Mouse (Mus musculus) forebrain, embryonic 16.5 days (tissue): ENCODE measurements at regions not wholly inside any gene's neighbourhood (a gene's known extent, or its start where the extent isn't known, plus 50 kb on each side); places are given as distances from the start of the nearest gene placed in this dataset.

Experiments used
- ATAC-seq: fragments of 200-750 bp; cut with Nextera tagmentation; 2 replicates; pipeline ENCODE4 v1.8.0; 2017; ENCODE audit warnings: mild to moderate bottlenecking, moderate library complexity
- H3K27ac ChIP-seq: fragments of 300-500 bp; sonication (generic); 2 replicates; pipeline ENCODE4 v1.5.1; 2014; ENCODE audit warnings: low read length, control low read depth
- H3K27me3 ChIP-seq: fragments of 300-500 bp; sonication (generic); replicated peaks from 2 replicates; pipeline ENCODE4 v1.6.1; 2014; ENCODE audit warnings: low read length; ENCODE audit not compliant: control insufficient read depth, insufficient read depth
- H3K36me3 ChIP-seq: fragments of 300-500 bp; sonication (generic); 2 replicates; pipeline ENCODE4 v1.6.1; 2014; ENCODE audit not compliant: control insufficient read depth, insufficient read depth
- H3K4me1 ChIP-seq: fragments of 300-500 bp; sonication (generic); replicated peaks from 2 replicates; pipeline ENCODE4 v1.6.1; 2014; ENCODE audit warnings: low read length; ENCODE audit not compliant: control insufficient read depth, insufficient read depth
- H3K4me2 ChIP-seq: fragments of 300-500 bp; sonication (generic); 2 replicates; pipeline ENCODE4 v1.6.1; 2014; ENCODE audit warnings: mild to moderate bottlenecking, low read length, control low read depth
- H3K4me3 ChIP-seq: fragments of 300-500 bp; sonication (generic); replicated peaks from 2 replicates; pipeline ENCODE4 v1.5.1; 2014; ENCODE audit warnings: mild to moderate bottlenecking, low read length, control low read depth
- H3K9ac ChIP-seq: fragments of 300-500 bp; sonication (generic); replicated peaks from 2 replicates; pipeline ENCODE4 v1.6.1; 2014; ENCODE audit warnings: low read depth, low read length, control low read depth
- H3K9me3 ChIP-seq: fragments of 300-500 bp; sonication (generic); 2 replicates; pipeline ENCODE4 v1.6.1; 2016; ENCODE audit warnings: low read length; ENCODE audit not compliant: control insufficient read depth
- WGBS: fragments of 180-500 bp; shearing (Covaris S2); extraction: QIAGEN DNeasy Blood & Tissue Kit; methylation state at CpG from one replicate; pipeline ENCODE4 v1.1.7; 2014; 5-methylcytosine and 5-hydroxymethylcytosine counted together

- H3K4me1 ChIP-seq, result peaks cover 4% of the 10 kb centered on the region
- no peak overlapping the region for H3K9ac ChIP-seq
- H3K4me3 ChIP-seq, result no peak overlapping the region
- ATAC-seq, result no peak
- H3K4me2 ChIP-seq, result no peak overlapping the region
- H3K27me3 ChIP-seq, result no peaks in the 10 kb centered on the region
- no peaks in the 10 kb centered on the region for H3K36me3 ChIP-seq
- no peak overlapping the region for H3K27ac ChIP-seq
- WGBS, result 81% methylated on average over 7 of the region's 7 CpGs
- H3K9me3 ChIP-seq, result no peaks in the 10 kb centered on the region
Measured at GRCm38 (mm10) chr11:57958233-57958632, 50.6 kb upstream of the Larp1 start.

- no peak overlapping the region for H3K9ac ChIP-seq
- no peaks in the 10 kb centered on the region for H3K9me3 ChIP-seq
- WGBS, result 91% methylated on average over 9 of the region's 9 CpGs
- H3K36me3 ChIP-seq, result no peaks in the 10 kb centered on the region
- no peaks in the 10 kb centered on the region for H3K27me3 ChIP-seq
- no peak overlapping the region for H3K4me2 ChIP-seq
- ATAC-seq, result no peak
- no peak overlapping the region for H3K4me3 ChIP-seq
- H3K4me1 ChIP-seq, result 0 out of 2 replicates have a peak, but pooled peaks cover under 1% of the 10 kb centered on the region
- H3K27ac ChIP-seq, result no peak overlapping the region
Measured at GRCm38 (mm10) chr11:57956909-57957308, 52.0 kb upstream of the Larp1 start.

GRCm38 (mm10) chr11:57956076-57956475 is 52.8 kb upstream of the Larp1 start:
- WGBS, result 73% methylated on average over 2 of the region's 2 CpGs

GRCm38 (mm10) chr11:57955476-57955875 is 53.4 kb upstream of the Larp1 start:
- H3K4me1 ChIP-seq, result no peaks in the 10 kb centered on the region
- no peaks in the 10 kb centered on the region for H3K27me3 ChIP-seq
- WGBS, result 93% methylated on average over 7 of the region's 7 CpGs
- H3K9ac ChIP-seq, result no peak overlapping the region
- H3K4me2 ChIP-seq, result no peak overlapping the region
- H3K9me3 ChIP-seq, result no peaks in the 10 kb centered on the region
- no peak overlapping the region for H3K27ac ChIP-seq
- no peak for ATAC-seq
- H3K4me3 ChIP-seq, result no peak overlapping the region
- no peaks in the 10 kb centered on the region for H3K36me3 ChIP-seq

More at GRCm38 (mm10) chr11:57956076-57956475, 52.8 kb upstream of the Larp1 start:
- Histone ChIP-seq H3K4me2 (no peak overlapping the region), H3K36me3 (no peaks in the 10 kb centered on the region), H3K4me1 (no peaks in the 10 kb centered on the region), H3K27ac (no peak overlapping the region), H3K9me3 (no peaks in the 10 kb centered on the region), H3K4me3 (no peak overlapping the region), H3K27me3 (no peaks in the 10 kb centered on the region), H3K9ac (no peak overlapping the region)
- no peak for ATAC-seq

GRCm38 (mm10) chr11:57954510-57955184 is 54.2 kb upstream of the Larp1 start:
- no peaks in the 10 kb centered on the region for H3K4me1 ChIP-seq
- no peak overlapping the region for H3K9ac ChIP-seq
- no peak overlapping the region for H3K27ac ChIP-seq
- 84% methylated on average over 10 of the region's 10 CpGs for WGBS
- H3K36me3 ChIP-seq, result no peaks in the 10 kb centered on the region
- no peak overlapping the region for H3K4me2 ChIP-seq
- ATAC-seq, result no peak
- no peaks in the 10 kb centered on the region for H3K27me3 ChIP-seq
- H3K4me3 ChIP-seq, result no peak overlapping the region
- no peaks in the 10 kb centered on the region for H3K9me3 ChIP-seq

- 78% methylated on average over 7 of the region's 7 CpGs for WGBS
- Histone ChIP-seq H3K9ac (no peak overlapping the region), H3K36me3 (no peaks in the 10 kb centered on the region), H3K9me3 (no peaks in the 10 kb centered on the region), H3K27me3 (no peaks in the 10 kb centered on the region), H3K4me3 (no peak overlapping the region), H3K4me2 (no peak overlapping the region), H3K4me1 (no peaks in the 10 kb centered on the region), H3K27ac (no peak overlapping the region)
- ATAC-seq, result no peak
Measured at GRCm38 (mm10) chr11:57953694-57954093, 55.2 kb upstream of the Larp1 start.

- Histone ChIP-seq H3K27me3 (no peaks in the 10 kb centered on the region), H3K4me1 (no peaks in the 10 kb centered on the region), H3K4me3 (no peak overlapping the region), H3K9ac (no peak overlapping the region), H3K9me3 (no peaks in the 10 kb centered on the region), H3K4me2 (no peak overlapping the region), H3K27ac (no peak overlapping the region), H3K36me3 (no peaks in the 10 kb centered on the region)
- 81% methylated on average over 3 of the region's 3 CpGs for WGBS
- ATAC-seq, result no peak
Measured at GRCm38 (mm10) chr11:57952619-57953018, 56.2 kb upstream of the Larp1 start.

GRCm38 (mm10) chr11:57951541-57952326 is 57.1 kb upstream of the Larp1 start:
- 81% methylated on average over 20 of the region's 20 CpGs for WGBS
- H3K9ac ChIP-seq, result no peak overlapping the region
- no peak overlapping the region for H3K4me2 ChIP-seq
- H3K4me3 ChIP-seq, result no peak overlapping the region
- no peaks in the 10 kb centered on the region for H3K36me3 ChIP-seq
- H3K27me3 ChIP-seq, result no peaks in the 10 kb centered on the region
- H3K27ac ChIP-seq, result no peak overlapping the region
- no peaks in the 10 kb centered on the region for H3K4me1 ChIP-seq
- ATAC-seq, result no peak
- H3K9me3 ChIP-seq, result no peaks in the 10 kb centered on the region

- H3K4me3 ChIP-seq, result no peak overlapping the region
- no peak overlapping the region for H3K27ac ChIP-seq
- H3K36me3 ChIP-seq, result no peaks in the 10 kb centered on the region
- H3K27me3 ChIP-seq, result no peaks in the 10 kb centered on the region
- H3K9me3 ChIP-seq, result no peaks in the 10 kb centered on the region
- ATAC-seq, result no peak
- H3K4me2 ChIP-seq, result no peak overlapping the region
- WGBS, result 3% methylated on average over 4 of the region's 4 CpGs
- no peaks in the 10 kb centered on the region for H3K4me1 ChIP-seq
- H3K9ac ChIP-seq, result no peak overlapping the region
Measured at GRCm38 (mm10) chr11:57950989-57951388, 57.9 kb upstream of the Larp1 start.
